Mouse (Mus musculus): ENCODE measurements around the gene Lrrc18. TPM values are rescaled to one million over a fixed set of nuclear protein-coding genes. Genes with fewer than 3 reads are reported as not detected.

The Lrrc18 gene
- not detected for polyA plus RNA-seq (2017; shearing (Covaris generic))

GRCm38 (mm10) chr14:32991082-32991481, at the start of gene Lrrc18:
Lrrc18 (plus strand) TSS chr14:32991382.

Other genes with a start within 250 kb of the Lrrc18 start
- gene Tmem273, start 205.4 kb upstream of the Lrrc18 start, polyA plus RNA-seq (2017; shearing (Covaris generic)) = 2.1 TPM
- not detected for gene Fam170b, start 157.4 kb upstream of the Lrrc18 start, polyA plus RNA-seq (2017; shearing (Covaris generic))
- not detected for gene Vstm4, start 134.6 kb upstream of the Lrrc18 start, polyA plus RNA-seq (2017; shearing (Covaris generic))
- not detected for gene Wdfy4, start 194.1 kb downstream of the Lrrc18 start, polyA plus RNA-seq (2017; shearing (Covaris generic))
- gene Arhgap22, start 222.6 kb downstream of the Lrrc18 start, polyA plus RNA-seq (2017; shearing (Covaris generic)) = not detected

All from effector memory CD4-positive, alpha-beta T cell, adult 5 months (primary cell).